ENCODE assay signal across 20 mouse cellular contexts in genomic region chr5:114709357-114709756, GRCm38 (mm10). TPM values are rescaled to one million over a fixed set of nuclear protein-coding genes. Genes with fewer than 3 reads are reported as not detected.
A peak's percentile ranks its signal among the peaks of the same experiment; 100 is the strongest.
DNase-seq lines count a peak whose midpoint lies in the region; ATAC-seq lines count a peak whose summit lies in the region.
"Had no signal": no experiment of that assay in that cellular context is flagged by ENCODE, and none has a peak within 500 bp of the region (broad histone marks: within the 10 kb centered on the region; RNA-seq: fewer than 3 reads in every experiment).

No protein-coding gene starts in this region.

- peaks cover 54% of the 10 kb centered on the region for H3K36me3 ChIP-seq in hindbrain, embryonic 10.5 days
- peaks cover 41% of the 10 kb centered on the region for H3K36me3 ChIP-seq in hindbrain, embryonic 14.5 days (replicated peaks; ENCODE audit: control insufficient read depth, insufficient read depth)
- peaks cover 51% of the 10 kb centered on the region for H3K36me3 ChIP-seq in liver, embryonic 12.5 days

- no peak for ATAC-seq in hindbrain, embryonic 14.5 days (ENCODE audit: low FRiP score)
- no peak for ATAC-seq in liver, embryonic 12.5 days
- ATAC-seq: intestine, postnatal 0 days; midbrain, embryonic 13.5 days had no signal

- no peaks in the 10 kb centered on the region for H3K9me3 ChIP-seq in hindbrain, embryonic 10.5 days
- no peaks in the 10 kb centered on the region for H3K9me3 ChIP-seq in hindbrain, embryonic 14.5 days (ENCODE audit: control insufficient read depth, low read length)
- H3K9me3 ChIP-seq in liver, embryonic 12.5 days (replicated peaks), result no peaks in the 10 kb centered on the region
- H3K9me3 ChIP-seq: forebrain, embryonic 12.5 days; G1E; heart, embryonic 13.5 days; hindbrain, embryonic 15.5 days; limb, embryonic 15.5 days; lung, embryonic 15.5 days; midbrain, embryonic 13.5 days had no signal

- no peak for DNase-seq in hindbrain, embryonic 10.5 days (ENCODE audit: low spot score)
- no peak for DNase-seq in hindbrain, embryonic 14.5 days (ENCODE audit: low spot score)
- DNase-seq in thymus, postnatal 0 days (ENCODE audit: low spot score), result peak; percentile 33
- DNase-seq in thymus, postnatal 36 days, result no peak
- DNase-seq in lung, postnatal 14 days, result no peak
- DNase-seq in frontal cortex, adult 2 months (ENCODE audit: extremely low spot score in 1 of 2, low spot score in 1 of 2), result no peak
- no peak for DNase-seq in layer of hippocampus, postnatal 10 days (ENCODE audit: low spot score in 2 of 2)
- DNase-seq: adrenal gland, postnatal 14 days; cerebellum, adult 18-20 months; heart, adult 18-20 months had no signal

- peaks cover 19% of the 10 kb centered on the region for H3K4me1 ChIP-seq in hindbrain, embryonic 10.5 days (replicated peaks)
- H3K4me1 ChIP-seq in hindbrain, embryonic 14.5 days (replicated peaks; ENCODE audit: control insufficient read depth, insufficient read depth, low read length), result peaks cover 8% of the 10 kb centered on the region
- peaks cover 21% of the 10 kb centered on the region for H3K4me1 ChIP-seq in liver, embryonic 12.5 days

- no peak overlapping the region for H3K27ac ChIP-seq in hindbrain, embryonic 10.5 days
- H3K27ac ChIP-seq in hindbrain, embryonic 14.5 days, result no peak overlapping the region
- H3K27ac ChIP-seq in liver, embryonic 12.5 days, result no peak overlapping the region
- H3K27ac ChIP-seq: forebrain, embryonic 12.5 days; heart, embryonic 13.5 days; hindbrain, embryonic 15.5 days; limb, embryonic 15.5 days; lung, embryonic 15.5 days; midbrain, embryonic 13.5 days; stomach, postnatal 0 days had no signal

- H3K27me3 ChIP-seq in hindbrain, embryonic 10.5 days (ENCODE audit: insufficient read depth, poor library complexity, severe bottlenecking), result no peaks in the 10 kb centered on the region
- H3K27me3 ChIP-seq in hindbrain, embryonic 14.5 days (ENCODE audit: control insufficient read depth, insufficient read depth, low read length), result no peaks in the 10 kb centered on the region
- H3K27me3 ChIP-seq in liver, embryonic 12.5 days (replicated peaks), result no peaks in the 10 kb centered on the region
- H3K27me3 ChIP-seq: hindbrain, embryonic 15.5 days; limb, embryonic 15.5 days; lung, embryonic 15.5 days; midbrain, embryonic 13.5 days had no signal

- 94% methylated on average over 21 of the region's 21 CpGs for whole genome bisulfite sequencing in hindbrain, embryonic 10.5 days
- 92% methylated on average over 21 of the region's 21 CpGs for WGBS in hindbrain, embryonic 14.5 days
- 48% methylated on average over 21 of the region's 21 CpGs for WGBS in liver, embryonic 12.5 days (ENCODE audit: insufficient replicate concordance)

- 0 out of 2 replicates have a peak overlapping the region, but pooled peaks have one; percentile 89 for H3K4me3 ChIP-seq in hindbrain, embryonic 10.5 days
- H3K4me3 ChIP-seq in hindbrain, embryonic 14.5 days (replicated peaks; ENCODE audit: low read length), result no peak overlapping the region
- H3K4me3 ChIP-seq in liver, embryonic 12.5 days, result no peak overlapping the region
- H3K4me3 ChIP-seq: forebrain, embryonic 12.5 days had no signal

- no peak overlapping the region for H3K4me2 ChIP-seq in hindbrain, embryonic 14.5 days (replicated peaks)
- H3K4me2 ChIP-seq in liver, embryonic 12.5 days, result peak overlapping the region; percentile 33

- H3K9ac ChIP-seq in hindbrain, embryonic 14.5 days, result no peak overlapping the region
- no peak overlapping the region for H3K9ac ChIP-seq in liver, embryonic 12.5 days
- H3K9ac ChIP-seq: forebrain, embryonic 12.5 days; heart, embryonic 13.5 days; limb, embryonic 15.5 days; lung, embryonic 15.5 days; midbrain, embryonic 13.5 days had no signal

RNA-seq across cellular contexts. Expression of gene Tchp, which starts 1.8 kb away (rescaled TPM):
- 17.9 and 20.8 TPM in 2 replicates for polyA plus RNA-seq in hindbrain, embryonic 10.5 days (2016; fragmentation: Nextera tagmentation; extraction: Ambion mirVana)
- 10.6 and 15.4 TPM in 2 replicates for polyA plus RNA-seq in hindbrain, embryonic 14.5 days (2014; fragmentation: Nextera tagmentation; extraction: Ambion mirVana)
- 9.8 and 10.8 TPM in 2 replicates for polyA plus RNA-seq in thymus, postnatal 0 days (2015; fragmentation: Nextera tagmentation; extraction: Ambion mirVana)
- 6.2 and 7.5 TPM in 2 replicates for polyA plus RNA-seq in liver, embryonic 12.5 days (2016; fragmentation: Nextera tagmentation; extraction: Ambion mirVana)
- 19.9 and 20.3 TPM in 2 replicates for polyA plus RNA-seq in frontal cortex, adult 2 months (2012; rRNA removed)
- total RNA-seq in layer of hippocampus, postnatal 10 days (2021), result 10 to 100 TPM; 14.1 to 15.8 TPM

RNA-seq across cellular contexts. Expression of gene Gltp, which starts 18.6 kb away (rescaled TPM):
- polyA plus RNA-seq in hindbrain, embryonic 10.5 days (2016; fragmentation: Nextera tagmentation; extraction: Ambion mirVana), result 80.4 and 90.3 TPM in 2 replicates
- polyA plus RNA-seq in hindbrain, embryonic 14.5 days (2014; fragmentation: Nextera tagmentation; extraction: Ambion mirVana), result 33.7 and 38.9 TPM in 2 replicates
- polyA plus RNA-seq in thymus, postnatal 0 days (2015; fragmentation: Nextera tagmentation; extraction: Ambion mirVana), result 134 and 147 TPM in 2 replicates
- polyA plus RNA-seq in liver, embryonic 12.5 days (2016; fragmentation: Nextera tagmentation; extraction: Ambion mirVana), result 41.9 and 44.0 TPM in 2 replicates
- polyA plus RNA-seq in frontal cortex, adult 2 months (2012; rRNA removed), result 51.5 and 58.9 TPM in 2 replicates
- total RNA-seq in layer of hippocampus, postnatal 10 days (2021), result 10 to 100 TPM; 25.4 to 26.7 TPM

RNA-seq across cellular contexts. Expression of gene Trpv4, which starts 51.1 kb away (rescaled TPM):
- 0.60 and 0.64 TPM in 2 replicates for polyA plus RNA-seq in hindbrain, embryonic 10.5 days (2016; fragmentation: Nextera tagmentation; extraction: Ambion mirVana)
- 1.1 and 1.4 TPM in 2 replicates for polyA plus RNA-seq in hindbrain, embryonic 14.5 days (2014; fragmentation: Nextera tagmentation; extraction: Ambion mirVana)
- polyA plus RNA-seq in thymus, postnatal 0 days (2015; fragmentation: Nextera tagmentation; extraction: Ambion mirVana), result 1.1 TPM in 2 replicates
- polyA plus RNA-seq in liver, embryonic 12.5 days (2016; fragmentation: Nextera tagmentation; extraction: Ambion mirVana), result 0.19 and 0.29 TPM in 2 replicates
- 1.9 and 2.2 TPM in 2 replicates for polyA plus RNA-seq in frontal cortex, adult 2 months (2012; rRNA removed)
- 1 to 10 TPM; 1.0 to 2.4 TPM for total RNA-seq in layer of hippocampus, postnatal 10 days (2021)
- total RNA-seq: G1E had no signal
